Mouse (Mus musculus) CH12.LX (cell line): ENCODE data around the gene Mustn1. TPM values are rescaled to one million over a fixed set of nuclear protein-coding genes. Genes with fewer than 3 reads are reported as not detected.

Experiments used
- DNase-seq: peaks from one replicate; pipeline ENCODE4 v3.0.0-alpha.2; 2013; ENCODE audit errors: extremely low read depth
- H3K27ac ChIP-seq: 2 replicates; pipeline ENCODE4 v1.5.1; 2012; ENCODE audit warnings: low read depth, mild to moderate bottlenecking, control low read depth, moderate library complexity; ENCODE audit not compliant: insufficient read depth
- H3K27me3 ChIP-seq: replicated peaks from 2 replicates; pipeline ENCODE3; 2012; ENCODE audit warnings: inconsistent platforms
- H3K36me3 ChIP-seq, 2 experiments: replicated peaks in 1 of 2; 2 replicates each; pipeline versions ENCODE3 to v1.6.1; 2012; ENCODE audit warnings: inconsistent platforms in 1 of 2, low read length in 1 of 2, mild to moderate bottlenecking in 1 of 2, mixed read lengths in 1 of 2, moderate library complexity in 1 of 2; ENCODE audit not compliant: control insufficient read depth in 1 of 2, insufficient read depth in 1 of 2
- H3K4me1 ChIP-seq, 2 experiments: 2 replicates each; pipeline ENCODE4 v1.6.1; 2012; ENCODE audit warnings: inconsistent platforms in 1 of 2, moderate library complexity in 1 of 2; ENCODE audit not compliant: insufficient read depth in 2 of 2, control insufficient read depth in 1 of 2
- H3K4me2 ChIP-seq: 2 replicates; pipeline ENCODE4 v1.6.1; 2012; ENCODE audit warnings: low read depth, mild to moderate bottlenecking, control low read depth; ENCODE audit not compliant: poor library complexity, insufficient read depth, severe bottlenecking
- H3K4me3 ChIP-seq, 3 experiments: fragments of 150-350 bp in 1 of 3; sonication (generic) in 1 of 3; replicated peaks in 1 of 3; 2 replicates each; pipeline versions ENCODE3 to v1.5.1; 2011 to 2012; ENCODE audit warnings: low read depth in 2 of 3, low read length in 2 of 3, mild to moderate bottlenecking in 2 of 3, moderate library complexity in 2 of 3, control low read depth in 1 of 3, improper control_type of control experiment in 1 of 3, inconsistent platforms in 1 of 3, mixed read lengths in 1 of 3; ENCODE audit not compliant: poor library complexity in 1 of 3
- H3K79me2 ChIP-seq: replicated peaks from 2 replicates; pipeline ENCODE4 v1.6.1; 2012; ENCODE audit warnings: mild to moderate bottlenecking, moderate library complexity; ENCODE audit not compliant: control insufficient read depth, poor library complexity, insufficient read depth, severe bottlenecking; ENCODE audit errors: extremely low read depth
- H3K9ac ChIP-seq: 2 replicates; pipeline ENCODE4 v1.6.1; 2012; ENCODE audit warnings: low read depth, mild to moderate bottlenecking, control low read depth, moderate library complexity; ENCODE audit not compliant: insufficient read depth
- H3K9me3 ChIP-seq: replicated peaks from 2 replicates; pipeline ENCODE3; 2012; ENCODE audit warnings: low read length, inconsistent platforms, mixed read lengths
- CHD1 ChIP-seq: IDR thresholded peaks from 2 replicates; pipeline ENCODE4 v1.6.1; 2012; ENCODE audit warnings: low read depth, low read length, improper control_type of control experiment, inconsistent platforms
- CHD2 ChIP-seq: IDR thresholded peaks from 2 replicates; pipeline ENCODE4 v1.6.1; 2011; ENCODE audit warnings: low read length, improper control_type of control experiment
- CTCF ChIP-seq, 2 experiments: IDR thresholded peaks in 1 of 2; conservative IDR thresholded peaks in 1 of 2; 2 replicates each; pipeline ENCODE4 v1.5.1; 2011 to 2012; ENCODE audit warnings: low read depth in 2 of 2, low read length in 2 of 2, improper control_type of control experiment in 1 of 2, inconsistent platforms in 1 of 2, mild to moderate bottlenecking in 1 of 2, moderate library complexity in 1 of 2
- EP300 ChIP-seq: IDR thresholded peaks from 2 replicates; pipeline ENCODE4 v1.6.1; 2011; ENCODE audit warnings: low read length, improper control_type of control experiment
- GABPA ChIP-seq: IDR thresholded peaks from 2 replicates; pipeline ENCODE4 v1.6.1; 2012; ENCODE audit warnings: low read depth, low read length, improper control_type of control experiment, inconsistent platforms; ENCODE audit not compliant: insufficient replicate concordance
- HCFC1 ChIP-seq: IDR thresholded peaks from 2 replicates; pipeline ENCODE4 v1.6.1; 2012; ENCODE audit warnings: low read depth, mild to moderate bottlenecking, inconsistent platforms, low read length, improper control_type of control experiment
- IRF4 ChIP-seq: IDR thresholded peaks from 2 replicates; pipeline ENCODE4 v1.6.1; 2014; ENCODE audit warnings: low read depth, mild to moderate bottlenecking, inconsistent platforms, low read length, improper control_type of control experiment
- JUN ChIP-seq: IDR thresholded peaks from 2 replicates; pipeline ENCODE4 v1.6.1; 2011; ENCODE audit warnings: low read depth, mild to moderate bottlenecking, low read length, improper control_type of control experiment, moderate library complexity; ENCODE audit not compliant: insufficient read depth
- JUND ChIP-seq: conservative IDR thresholded peaks from 2 replicates; pipeline ENCODE4 v1.6.1; 2011; ENCODE audit warnings: low read depth, low read length, improper control_type of control experiment
- KAT2A ChIP-seq: IDR thresholded peaks from 2 replicates; pipeline ENCODE4 v1.6.1; 2012; ENCODE audit warnings: low read length, improper control_type of control experiment, inconsistent platforms; ENCODE audit not compliant: insufficient replicate concordance
- MYC ChIP-seq: IDR thresholded peaks from 2 replicates; pipeline ENCODE4 v1.6.1; 2011; ENCODE audit warnings: low read depth, mild to moderate bottlenecking, improper control_type of control experiment, low read length
- PAX5 ChIP-seq: IDR thresholded peaks from 2 replicates; pipeline ENCODE4 v1.6.1; 2012; ENCODE audit warnings: low read length, inconsistent platforms, mixed read lengths
- POLR2A ChIP-seq: IDR thresholded peaks from 2 replicates; pipeline ENCODE4 v1.6.1; 2011; ENCODE audit warnings: low read depth, mild to moderate bottlenecking, improper control_type of control experiment, low read length
- SIN3A ChIP-seq: IDR thresholded peaks from 2 replicates; pipeline ENCODE4 v1.6.1; 2012; ENCODE audit warnings: low read length, improper control_type of control experiment, inconsistent platforms
- SMC3 ChIP-seq: IDR thresholded peaks from 2 replicates; pipeline ENCODE4 v1.6.1; 2011; ENCODE audit warnings: low read depth, low read length, improper control_type of control experiment
- TBP ChIP-seq: conservative IDR thresholded peaks from 2 replicates; pipeline ENCODE4 v1.6.1; 2011; ENCODE audit warnings: low read depth, low read length, improper control_type of control experiment
- TCF12 ChIP-seq: IDR thresholded peaks from 2 replicates; pipeline ENCODE4 v1.6.1; 2014; ENCODE audit warnings: low read depth, mild to moderate bottlenecking, inconsistent platforms, low read length, improper control_type of control experiment
- UBTF ChIP-seq: IDR thresholded peaks from 2 replicates; pipeline ENCODE4 v1.6.1; 2012; ENCODE audit warnings: low read depth, mild to moderate bottlenecking, inconsistent platforms, low read length, improper control_type of control experiment, moderate library complexity
- USF1 ChIP-seq: IDR thresholded peaks from 2 replicates; pipeline ENCODE4 v1.6.1; 2014; ENCODE audit warnings: low read depth, mild to moderate bottlenecking, inconsistent platforms, low read length, improper control_type of control experiment
- USF2 ChIP-seq: conservative IDR thresholded peaks from 2 replicates; pipeline ENCODE4 v1.6.1; 2011; ENCODE audit warnings: low read depth, low read length, improper control_type of control experiment
- ZMIZ1 ChIP-seq: IDR thresholded peaks from 2 replicates; pipeline ENCODE4 v1.6.1; 2012; ENCODE audit warnings: low read depth, mild to moderate bottlenecking, inconsistent platforms, low read length, improper control_type of control experiment
- dilution Hi-C: fragments of 300-500 bp; cut with MboI; formaldehyde crosslinking; loops from 2 replicates; pipeline ENCODE4 v1.14.3; 2020; ENCODE audit warnings: low sequenced_read_pairs; ENCODE audit not compliant: extremely low pct_unique_long_range_greater_than_20kb, extremely low pct_ligation_motif_present
- in situ Hi-C: fragments of 300-500 bp; cut with MboI; formaldehyde crosslinking; loops from 3 replicates; pipeline ENCODE4 v1.14.3; 2019; ENCODE audit warnings: low sequenced_read_pairs, low pct_ligation_motif_present, low pct_unique_long_range_greater_than_20kb, mixed read lengths
- polyA plus RNA-seq: library from polyadenylated mRNA; unstranded; fragments of >175 nt; gene quantifications from 2 replicates; pipeline ENCODE4 v1.2.1, GENCODE M21; 2012; ENCODE audit warnings: low read depth; ENCODE audit not compliant: insufficient read length
- total RNA-seq, 2 experiments: library from RNA; depleted of rRNA; stranded (reverse); fragments of 300-350 nt in 1 of 2; fragments of >200 nt in 1 of 2; gene quantifications; 2 replicates each; pipeline ENCODE4 v1.2.3; 2012 to 2014

The Mustn1 gene
- total and polyA plus RNA-seq, 3 experiments: 0.19 to 0.44 (median 0.30) TPM

GRCm38 (mm10) chr14:30886204-30886603, 7.2 kb downstream of the Mustn1 start, which contains the start of gene Itih4:
Gene Itih4, plus strand, starts transcription at chr14:30886476.
- TF ChIP-seq SMC3: no peak
- no peak for TF ChIP-seq PAX5
- TF ChIP-seq JUN: no peak
- no peak for TF ChIP-seq TBP
- no peak for TF ChIP-seq IRF4
- TF ChIP-seq CHD1: no peak
- TF ChIP-seq MYC: no peak
- Histone ChIP-seq H3K79me2 (no peaks in the 10 kb centered on the region), H3K4me1 (peaks cover 4 to 7% of the 10 kb centered on the region in 2 experiments; a peak in 2 of 4 replicates), H3K27ac (no peak within 1 kb of the TSS), H3K27me3 (peaks cover 26% of the 10 kb centered on the region), H3K36me3 (peaks cover 0 to 8% of the 10 kb centered on the region in 2 experiments), H3K9ac (no peak within 1 kb of the TSS), H3K4me2 (no peak within 1 kb of the TSS), H3K9me3 (no peaks in the 10 kb centered on the region), H3K4me3 (no peak within 1 kb of the TSS)
- no peak for DNase-seq
- dilution Hi-C loops: no loop called here
- in situ Hi-C loops: no loop called here

- Histone ChIP-seq H3K9me3 (no peaks in the 10 kb centered on the region), H3K4me1 (peaks cover 4 to 7% of the 10 kb centered on the region in 2 experiments; a peak in 2 of 4 replicates), H3K27ac (no peak overlapping the region), H3K4me3 (no peak overlapping the region), H3K9ac (no peak overlapping the region), H3K4me2 (no peak overlapping the region), H3K36me3 (no peaks in the 10 kb centered on the region), H3K79me2 (no peaks in the 10 kb centered on the region), H3K27me3 (peaks cover 47% of the 10 kb centered on the region)
- no peak for TF ChIP-seq CHD2
- TF ChIP-seq USF2: no peak
- peak; percentile 13; the same call in 1 of the 2 replicates for TF ChIP-seq SMC3
- TF ChIP-seq CTCF (conservative IDR thresholded peaks at IDR 0.05 in 1 of 2, IDR thresholded peaks at IDR 0.05 in 1 of 2; ENCODE audit: low read depth in 2 of 2, low read length in 2 of 2): peak in 1 of 2 experiments; percentile 40; a peak in 2 of 4 replicates
- DNase-seq: no peak
- dilution Hi-C loops: no loop called here
- in situ Hi-C loops: no loop called here
Observed at GRCm38 (mm10) chr14:30888271-30888732, 9.3 kb downstream of the Mustn1 start.

GRCm38 (mm10) chr14:30899972-30900371, 21.0 kb downstream of the Mustn1 start:
- Histone ChIP-seq H3K27ac (no peak overlapping the region), H3K9me3 (peaks cover 8% of the 10 kb centered on the region), H3K4me2 (no peak overlapping the region), H3K27me3 (peaks cover 42% of the 10 kb centered on the region), H3K79me2 (no peaks in the 10 kb centered on the region), H3K36me3 (no peaks in the 10 kb centered on the region)
- DNase-seq: no peak
- in situ Hi-C loops: no loop called here
- dilution Hi-C loops: no loop called here
- TF ChIP-seq POLR2A: no peak
- no peak for TF ChIP-seq GABPA
- TF ChIP-seq IRF4: no peak
- TF ChIP-seq CTCF (conservative IDR thresholded peaks at IDR 0.05 in 1 of 2, IDR thresholded peaks at IDR 0.05 in 1 of 2; ENCODE audit: low read depth in 2 of 2, low read length in 2 of 2): no peak
- no peak for TF ChIP-seq JUN
- TF ChIP-seq HCFC1: no peak
- no peak for TF ChIP-seq SIN3A
- no peak for TF ChIP-seq ZMIZ1
- TF ChIP-seq USF1: no peak
- TF ChIP-seq JUND: no peak
- no peak for TF ChIP-seq KAT2A
- TF ChIP-seq PAX5: no peak
- no peak for TF ChIP-seq UBTF
- TF ChIP-seq EP300: no peak
- TF ChIP-seq USF2: no peak
- no peak for TF ChIP-seq TCF12
- TF ChIP-seq, all 38 proteins: peak for 0
- no peak overlapping the region for H3K4me3 ChIP-seq
- H3K4me1 ChIP-seq: no peaks in the 10 kb centered on the region
- no peak overlapping the region for H3K9ac ChIP-seq
